Mouse (Mus musculus) kidney, postnatal 36 days (tissue): Measurements from ENCODE around the gene Sp9.

Experiments
- DNase-seq, 2 experiments: peaks; one replicate each; pipeline ENCODE4 v3.0.0; 2021 to 2022; ENCODE audit warnings: mixed read lengths in 2 of 2

The Sp9 gene

DNA sequence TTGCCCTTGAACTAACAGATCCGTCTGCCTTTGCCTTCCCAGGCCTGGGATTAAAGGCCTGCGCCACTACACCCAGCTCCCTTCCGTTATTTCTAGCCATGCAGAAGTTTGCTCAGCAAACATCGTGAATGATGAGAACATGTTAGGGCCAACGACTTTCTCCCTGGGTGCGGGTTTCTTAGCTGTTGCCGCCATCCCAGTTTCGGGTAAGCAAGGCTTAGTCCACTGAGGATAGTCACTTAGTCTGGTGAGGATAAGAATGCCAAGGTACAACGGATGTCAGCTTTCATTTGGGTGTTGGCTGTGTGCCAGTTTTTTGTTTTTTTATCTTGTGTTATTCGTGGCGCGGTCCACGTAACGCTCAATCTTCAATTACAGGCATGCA is 41.4 kb downstream of the Sp9 start:
- peak; percentile 31 to 54 for DNase-seq

DNA sequence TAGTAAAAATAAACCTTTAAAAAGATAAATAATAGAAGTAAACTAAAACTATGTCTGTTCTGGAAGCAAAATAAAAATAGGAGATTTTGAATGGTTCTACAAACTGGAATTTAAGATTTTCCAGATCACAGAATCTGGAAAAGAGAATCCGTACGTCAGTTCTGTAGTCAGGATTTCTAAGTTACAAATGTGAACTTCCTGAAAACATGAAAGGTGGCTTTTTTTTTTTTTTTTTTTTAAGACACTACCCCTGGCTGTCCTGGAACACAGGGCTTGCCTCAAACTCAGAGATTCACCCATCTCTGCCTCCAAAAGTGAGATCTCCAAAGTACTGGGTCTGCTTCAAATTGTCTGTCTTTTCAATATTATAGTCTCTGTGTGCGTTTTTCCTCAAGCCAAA is 42.6 kb downstream of the Sp9 start:
- DNase-seq: no peak

DNA sequence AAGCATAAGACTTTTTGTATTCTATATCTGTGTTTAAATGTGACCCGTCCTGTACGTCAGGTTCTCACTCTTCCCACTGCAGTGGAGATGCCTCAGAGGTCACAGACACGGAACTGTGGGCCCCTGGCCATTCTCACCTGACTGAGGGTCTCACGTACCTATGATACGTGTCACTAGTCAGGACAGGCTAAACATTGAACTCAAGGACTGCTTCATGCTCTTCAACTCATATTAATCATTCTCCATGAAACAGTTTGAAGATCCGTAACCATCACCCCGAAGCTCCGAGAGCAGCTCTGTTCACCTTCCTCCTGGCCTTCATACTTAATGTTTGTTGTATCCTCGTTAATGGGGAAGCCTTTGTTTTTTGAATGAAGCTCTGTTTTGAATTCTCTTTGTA is 45.7 kb downstream of the Sp9 start:
- peak in 1 of 2 experiments; percentile 39 for DNase-seq

DNA sequence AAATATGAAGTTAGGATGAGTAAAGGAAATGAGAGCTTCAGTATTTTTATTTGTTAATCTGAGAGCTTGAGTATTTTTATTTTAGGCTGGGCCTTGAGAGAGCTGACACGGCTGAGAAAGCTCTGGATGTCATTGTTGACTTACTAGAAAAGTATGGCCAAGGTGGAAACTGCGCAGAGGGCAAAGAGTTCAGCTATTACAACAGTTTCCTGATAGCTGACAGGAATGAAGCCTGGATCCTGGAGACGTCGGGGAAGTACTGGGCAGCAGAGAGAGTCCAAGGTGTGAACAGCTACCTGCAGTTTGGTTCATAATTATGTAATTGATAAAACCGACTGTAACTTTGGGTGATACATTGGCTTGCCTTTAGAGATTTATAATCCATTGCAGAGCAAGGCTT is 47.5 kb downstream of the Sp9 start:
- DNase-seq: no peak

DNA sequence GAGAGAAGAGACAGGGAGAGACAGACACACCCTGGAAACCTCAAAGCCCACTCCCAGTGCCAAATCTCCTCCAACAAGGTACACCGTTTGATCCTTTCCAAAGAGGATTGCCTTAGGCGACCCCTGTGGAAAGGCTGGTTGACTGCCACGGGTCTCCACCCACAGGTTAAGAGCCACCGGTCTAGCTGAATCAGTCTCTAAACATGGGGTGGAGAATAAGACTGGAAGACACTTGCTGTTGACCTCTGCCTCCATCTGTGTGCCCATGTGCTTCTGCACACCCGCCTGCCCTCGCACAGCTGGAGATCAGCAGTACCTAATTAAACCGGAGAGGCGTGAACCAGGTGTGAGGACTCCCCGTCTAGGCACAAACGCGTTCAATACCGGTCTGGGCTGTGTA is 51.3 kb downstream of the Sp9 start:
- peak in 1 of 2 experiments; percentile 12 for DNase-seq

DNA sequence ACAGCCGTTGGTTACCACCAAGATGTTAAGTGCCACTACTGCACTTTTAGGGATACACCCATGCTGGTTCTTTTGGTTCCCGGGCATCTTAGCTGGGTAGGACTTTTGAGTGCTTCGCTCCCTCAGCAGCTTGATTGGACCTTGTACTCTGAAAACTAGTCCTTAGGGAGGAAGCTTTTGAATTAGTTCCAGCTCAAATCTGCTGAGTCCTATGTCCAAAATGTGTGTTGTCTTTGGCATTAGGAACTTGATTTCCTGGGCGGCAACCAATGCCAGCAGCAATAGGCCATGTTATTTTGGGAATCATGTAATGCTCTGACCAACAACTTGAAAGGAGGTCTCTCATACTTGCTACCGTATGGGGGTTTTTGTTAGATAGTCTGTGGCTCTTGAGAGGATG is 54.1 kb downstream of the Sp9 start:
- peak; percentile 36 to 75 for DNase-seq
